Mouse (Mus musculus): ENCODE measurements around the gene Gabarapl1.

DNA sequence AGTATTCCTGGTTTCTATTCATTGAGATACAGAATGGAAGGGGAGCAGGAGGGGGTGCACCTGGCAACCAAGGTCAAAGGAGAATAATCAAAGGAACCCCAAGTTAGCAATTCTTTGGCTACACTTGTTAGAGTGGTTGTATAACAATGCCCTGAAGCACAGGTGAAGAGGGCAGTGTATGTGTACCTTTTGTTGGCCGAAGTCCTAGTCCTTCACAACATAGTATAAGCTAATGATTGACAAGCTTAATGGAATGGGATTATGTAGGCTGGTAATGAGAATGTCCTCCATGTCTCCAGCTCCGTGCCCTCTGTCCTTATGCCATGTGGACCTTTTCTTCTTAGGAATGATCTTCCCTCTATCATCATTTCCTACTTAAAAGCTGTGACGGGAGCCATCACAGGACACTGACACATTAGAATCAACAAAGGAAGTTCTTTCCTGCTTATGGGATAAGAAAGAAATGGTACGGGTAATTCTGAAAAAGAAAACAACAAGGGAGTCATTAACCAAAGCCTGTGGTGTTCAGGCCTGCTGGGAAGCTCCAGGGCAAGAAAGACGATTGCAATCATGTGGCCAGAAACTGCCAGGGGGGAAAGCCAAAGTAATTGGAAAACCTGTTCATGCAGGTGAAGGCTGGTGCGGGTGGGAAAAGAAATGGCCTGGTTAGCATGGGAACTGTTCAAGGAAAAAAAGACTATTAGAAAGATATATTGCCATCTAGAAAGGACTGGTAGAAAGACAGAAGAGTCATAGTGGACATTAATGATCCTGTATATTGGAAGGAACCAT, 22.6 kb upstream of the Gabarapl1 start:
- TF ChIP-seq CTCF (conservative IDR thresholded peaks at IDR 0.05; ENCODE audit: low read length) (no peak), NANOG (IDR thresholded peaks at IDR 0.05; ENCODE audit: borderline replicate concordance, low read length) (no peak)
